Mouse (Mus musculus) ovary, postnatal 10 days (tissue): ENCODE measurements at regions not wholly inside any gene's neighbourhood (a gene's known extent, or its start where the extent isn't known, plus 50 kb on each side); places are given as distances from the start of the nearest gene placed in this dataset.

ENCODE experiments used
- DNase-seq: peaks from one replicate; pipeline ENCODE4 v3.0.0; 2022; ENCODE audit warnings: low spot score

DNA sequence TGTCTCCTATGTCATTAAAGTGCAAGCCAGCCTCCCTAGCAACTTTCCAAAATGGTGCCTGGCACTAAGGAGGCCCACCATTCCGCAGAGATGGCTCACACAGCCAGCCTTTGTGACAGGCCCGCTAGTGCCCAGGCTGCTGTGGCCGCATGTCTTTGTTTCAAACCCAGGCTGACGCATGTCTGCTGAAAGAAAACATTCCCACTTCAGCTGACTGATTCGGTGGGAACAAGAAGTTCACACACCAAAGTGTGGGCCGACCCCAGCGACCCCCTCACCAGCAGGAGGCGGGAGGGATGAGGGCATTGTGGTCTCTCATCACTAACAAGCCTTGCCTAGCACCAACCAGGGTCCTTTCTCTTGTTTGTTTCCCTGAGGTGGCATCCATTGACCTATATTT lies 190.9 kb downstream of the Tle3 start:
- no peak for DNase-seq

GRCm38 (mm10) chr9:61561551-61561950 lies 189.4 kb downstream of the Tle3 start:
- DNase-seq, result no peak

DNA sequence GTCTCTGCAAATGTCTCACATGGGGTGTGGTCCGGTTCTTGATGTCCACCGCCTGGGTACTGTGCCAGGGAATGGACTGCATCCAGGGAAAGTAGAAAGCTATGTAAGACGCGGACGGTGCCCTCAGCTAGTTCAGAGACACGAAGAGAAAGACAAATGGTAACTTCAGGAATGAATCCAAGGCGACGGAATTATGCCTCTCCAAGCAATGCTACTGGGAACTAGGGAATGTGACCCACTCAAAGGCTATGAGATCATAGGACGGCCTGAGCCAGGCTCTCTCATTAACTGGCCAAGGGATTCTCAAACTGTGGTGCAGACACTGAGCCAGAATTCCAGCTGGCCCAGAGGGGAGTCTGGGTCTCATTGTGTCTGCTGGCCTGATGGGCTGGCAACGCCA lies 186.5 kb downstream of the Tle3 start:
- DNase-seq, result no peak

DNA sequence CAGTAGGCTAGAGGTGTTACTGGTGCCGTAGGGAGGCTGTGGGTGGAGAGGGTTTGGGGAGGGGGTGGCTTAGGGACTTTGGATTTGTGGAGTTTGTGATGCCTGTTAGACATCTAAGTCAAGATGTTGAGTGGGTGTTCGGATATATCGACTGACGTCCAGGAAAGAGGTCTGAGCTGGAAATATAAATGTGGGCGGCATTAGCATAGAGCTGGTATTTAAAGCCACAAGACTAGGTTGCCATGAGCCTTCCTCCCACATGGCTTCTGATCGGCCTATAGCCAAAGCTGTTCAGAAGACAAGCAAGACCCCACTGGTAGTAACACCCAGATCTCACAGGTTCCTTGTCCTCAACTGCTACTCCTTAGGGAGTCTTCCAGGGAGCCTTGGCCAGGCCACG lies 184.9 kb downstream of the Tle3 start:
- DNase-seq, result no peak

DNA sequence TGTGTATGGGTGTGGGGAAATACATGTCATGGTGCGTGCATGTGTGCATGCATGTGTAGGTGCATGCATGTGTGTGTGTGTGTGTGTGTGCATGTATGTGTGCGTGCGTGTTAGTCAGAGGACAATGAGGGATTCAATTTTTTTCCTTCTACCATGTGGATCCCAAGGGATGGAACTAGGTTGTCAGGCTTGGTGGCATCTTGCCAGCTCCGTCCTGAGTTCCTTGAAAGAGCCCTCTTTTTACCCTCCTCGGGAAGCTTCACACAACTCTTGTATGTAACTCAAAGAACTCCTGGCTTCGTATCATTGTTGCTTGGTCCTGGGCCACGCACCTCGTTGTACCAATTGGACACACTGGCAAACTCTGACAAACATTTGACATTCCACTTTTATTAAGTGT lies 183.0 kb downstream of the Tle3 start:
- no peak for DNase-seq

- no peak for DNase-seq
Observed at GRCm38 (mm10) chr9:61554611-61555010, 182.4 kb downstream of the Tle3 start.

- no peak for DNase-seq
Observed at GRCm38 (mm10) chr9:61553626-61554025, 181.5 kb downstream of the Tle3 start.

- no peak for DNase-seq
Observed at GRCm38 (mm10) chr9:61551361-61551760, 179.2 kb downstream of the Tle3 start.

GRCm38 (mm10) chr9:61550326-61550725 lies 178.2 kb downstream of the Tle3 start:
- DNase-seq, result no peak

GRCm38 (mm10) chr9:61549692-61550241 lies 177.6 kb downstream of the Tle3 start:
- DNase-seq, result no peak

DNA sequence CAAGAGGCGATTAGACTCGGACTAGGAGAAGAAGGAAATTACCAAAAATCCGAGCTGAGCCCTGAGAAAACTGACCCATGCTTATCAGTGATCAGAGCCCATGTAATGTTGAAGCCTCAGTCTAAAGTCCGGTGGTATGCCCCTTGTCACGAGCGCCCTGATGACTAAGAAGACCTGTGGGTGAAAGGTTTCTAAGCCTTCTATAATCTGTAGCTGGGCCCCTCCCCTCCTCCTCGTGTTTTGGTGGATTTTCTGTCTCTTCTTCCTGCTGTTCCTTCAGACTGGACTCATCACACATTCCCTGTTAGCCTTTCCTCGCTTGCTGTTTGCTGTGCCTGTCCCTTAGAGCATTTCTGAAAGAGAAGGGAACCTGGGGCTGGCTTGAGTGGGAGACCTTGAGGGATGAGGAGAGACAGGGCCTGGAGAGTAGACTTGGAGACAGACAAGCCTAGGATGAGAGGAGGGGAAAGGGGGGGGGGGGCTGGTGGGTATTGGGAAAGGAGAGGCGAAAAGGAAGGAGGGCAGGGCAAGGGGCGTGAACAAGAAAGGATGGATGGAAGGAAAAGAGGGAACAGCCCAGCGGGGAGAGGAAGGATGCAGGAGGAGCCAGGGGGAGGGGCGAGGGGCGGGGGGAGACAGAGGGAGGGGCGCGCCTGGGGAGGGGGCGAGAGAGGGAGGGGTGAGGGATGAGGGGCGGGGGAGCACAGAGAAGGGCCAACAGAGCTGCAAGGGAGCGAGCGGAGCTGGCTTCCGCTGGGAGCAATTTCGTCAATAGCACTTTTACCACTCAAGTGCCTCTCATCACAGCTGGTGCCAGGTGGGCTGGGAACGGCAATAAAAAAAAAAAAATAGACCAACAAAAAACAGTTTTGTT lies 165.4 kb downstream of the Tle3 start:
- no peak for DNase-seq

GRCm38 (mm10) chr9:61533237-61533636 lies 161.1 kb downstream of the Tle3 start:
- no peak for DNase-seq

DNA sequence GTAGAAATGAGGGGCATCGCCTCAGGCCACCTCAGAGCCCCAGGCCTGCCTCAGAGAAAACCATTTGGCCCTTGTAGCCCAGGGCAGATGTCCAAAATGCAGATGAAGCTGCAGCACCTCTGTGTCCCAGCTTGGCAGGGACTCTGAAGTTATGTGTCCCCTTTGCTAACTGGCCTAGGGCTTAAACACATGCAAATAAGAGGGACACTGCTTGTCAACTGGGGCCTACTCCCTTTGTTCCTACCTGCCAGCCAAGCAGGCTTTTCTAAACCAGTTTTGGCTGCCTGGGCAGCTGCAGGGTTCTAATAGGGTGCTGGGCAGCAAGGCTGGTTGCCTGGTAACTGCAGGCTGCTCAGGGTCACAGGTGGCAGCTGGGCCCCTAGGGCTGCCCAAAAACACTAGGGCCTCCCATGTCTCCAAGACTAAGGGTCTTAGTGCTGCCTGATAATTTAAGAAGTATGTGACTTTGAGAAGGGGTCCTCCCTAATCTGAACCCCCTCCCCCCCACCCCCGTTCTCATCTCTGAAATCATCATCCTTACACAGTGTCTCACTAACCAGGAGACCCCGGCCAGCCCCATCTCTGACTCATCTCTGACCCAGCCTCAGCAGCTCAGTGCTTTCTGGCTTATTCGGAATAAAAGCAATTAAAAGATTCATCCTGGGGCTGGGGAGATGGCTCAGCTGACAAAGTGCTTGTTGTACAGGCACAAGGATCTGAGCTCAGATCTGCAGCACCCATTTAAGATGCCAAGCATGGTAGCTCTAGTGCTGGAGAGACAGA lies 158.3 kb downstream of the Tle3 start:
- no peak for DNase-seq

DNA sequence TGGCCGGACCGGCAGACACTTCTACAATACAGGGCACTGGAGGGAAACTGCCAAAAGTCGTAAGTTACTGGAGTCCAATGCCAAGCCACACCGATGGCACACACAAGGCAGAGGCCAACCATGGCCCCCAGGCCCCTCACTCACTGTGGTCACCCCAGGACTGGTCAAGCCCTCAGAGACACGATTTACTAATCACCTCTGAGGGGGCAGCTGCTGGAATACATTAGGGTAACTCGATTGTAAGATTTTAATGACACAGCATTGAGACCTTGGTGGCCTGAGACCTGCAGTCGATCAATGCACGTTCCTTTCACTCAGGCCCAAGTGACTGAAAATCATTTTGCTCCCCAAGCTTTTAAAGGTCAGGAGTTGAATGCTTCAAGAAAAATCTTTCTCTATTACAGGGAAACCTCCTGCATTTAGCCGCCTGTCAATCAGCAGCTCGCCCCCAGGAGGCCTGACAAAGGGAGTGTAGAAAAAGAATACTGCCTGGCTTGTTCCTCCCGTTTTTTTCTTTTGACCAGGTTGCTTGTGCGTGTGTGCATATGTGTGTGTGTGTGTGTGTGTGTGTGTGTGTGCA lies 156.2 kb downstream of the Tle3 start:
- DNase-seq, result no peak

- DNase-seq, result no peak
Observed at GRCm38 (mm10) chr9:61527491-61528056, 155.4 kb downstream of the Tle3 start.

GRCm38 (mm10) chr9:61520136-61520535 lies 148.0 kb downstream of the Tle3 start:
- no peak for DNase-seq

- no peak for DNase-seq
Observed at GRCm38 (mm10) chr9:61517906-61518305, 145.7 kb downstream of the Tle3 start.

GRCm38 (mm10) chr9:61511436-61511835 lies 139.3 kb downstream of the Tle3 start:
- DNase-seq, result no peak

GRCm38 (mm10) chr9:61510217-61510893 lies 138.2 kb downstream of the Tle3 start:
- DNase-seq, result no peak

GRCm38 (mm10) chr9:61509591-61510191 lies 137.5 kb downstream of the Tle3 start:
- no peak for DNase-seq

DNA sequence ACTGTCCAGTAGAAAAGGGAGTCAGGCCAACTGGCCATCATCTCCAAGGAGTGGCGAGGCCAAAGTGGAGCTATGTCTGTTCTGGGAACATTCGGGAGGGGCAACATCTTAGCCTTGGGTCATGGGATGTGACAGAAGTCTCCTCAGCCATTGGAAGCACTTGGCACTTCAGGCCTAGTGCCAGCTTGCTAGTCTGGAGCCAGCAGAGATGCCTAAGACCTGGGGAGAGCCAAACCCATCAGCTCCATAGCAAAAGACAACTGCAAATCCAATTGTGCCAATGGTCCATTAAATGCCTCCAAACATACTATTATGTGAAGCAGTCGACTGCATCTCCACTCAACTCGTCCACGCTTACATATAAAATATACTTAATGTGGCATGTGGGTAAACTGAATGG lies 136.9 kb downstream of the Tle3 start:
- no peak for DNase-seq
